Mouse (Mus musculus) right cerebral cortex, postnatal 4 days (tissue): ENCODE results near the gene Ctc1.

Experiments
- DNase-seq: peaks from one replicate; pipeline ENCODE4 v3.0.0-alpha.2; 2022

The Ctc1 gene

GRCm38 (mm10) chr11:69070590-69071222, 55.0 kb downstream of the Ctc1 start, which contains the start of gene Tmem107:
Gene Tmem107 (plus strand): TSS chr11:69070806.
- DNase-seq = peak; percentile 87

GRCm38 (mm10) chr11:69071262-69071661, 55.6 kb downstream of the Ctc1 start:
- DNase-seq = no peak

- no peak for DNase-seq
Observed at GRCm38 (mm10) chr11:69072234-69072633, 56.5 kb downstream of the Ctc1 start.

- DNase-seq = no peak
Observed at GRCm38 (mm10) chr11:69072666-69073064, 57.0 kb downstream of the Ctc1 start.

- DNase-seq = peak; percentile 72
Observed at GRCm38 (mm10) chr11:69073065-69073888, 57.6 kb downstream of the Ctc1 start.

GRCm38 (mm10) chr11:69073951-69074775, 58.5 kb downstream of the Ctc1 start:
- DNase-seq = no peak

GRCm38 (mm10) chr11:69074776-69075069, 59.0 kb downstream of the Ctc1 start:
- no peak for DNase-seq

- DNase-seq = no peak
Observed at GRCm38 (mm10) chr11:69075764-69076479, 60.2 kb downstream of the Ctc1 start.

GRCm38 (mm10) chr11:69076572-69076971, 60.9 kb downstream of the Ctc1 start:
- DNase-seq = no peak

GRCm38 (mm10) chr11:69077316-69077715, 61.6 kb downstream of the Ctc1 start:
- DNase-seq = no peak

GRCm38 (mm10) chr11:69078041-69078440, 62.3 kb downstream of the Ctc1 start:
- DNase-seq = no peak

GRCm38 (mm10) chr11:69078805-69079438, 63.2 kb downstream of the Ctc1 start:
- DNase-seq = no peak

GRCm38 (mm10) chr11:69080102-69080854, 64.6 kb downstream of the Ctc1 start:
- no peak for DNase-seq

- no peak for DNase-seq
Observed at GRCm38 (mm10) chr11:69080855-69081222, 65.1 kb downstream of the Ctc1 start.

GRCm38 (mm10) chr11:69081613-69082012, 65.9 kb downstream of the Ctc1 start:
- no peak for DNase-seq

- DNase-seq = no peak
Observed at GRCm38 (mm10) chr11:69085608-69086007, 69.9 kb downstream of the Ctc1 start.
